Mouse (Mus musculus) liver, embryonic 14.5 days (tissue): Measurements from ENCODE around the gene Rmi2. TPM values are rescaled to one million over a fixed set of nuclear protein-coding genes. Genes with fewer than 3 reads are reported as not detected.
"Not testable (repeated sequence)": the region's sequence is repeated elsewhere in the genome, so short reads cannot be mapped to it uniquely, and the experiment has no call there.

Source experiments
- ATAC-seq: fragments of 200-750 bp; cut with Nextera tagmentation; 2 replicates; pipeline ENCODE4 v1.8.0; 2017; ENCODE audit warnings: moderate number of reproducible peaks, mild to moderate bottlenecking, moderate library complexity; ENCODE audit not compliant: insufficient read depth
- DNase-seq, 3 experiments: peaks; one replicate each; pipeline ENCODE4 v3.0.0-alpha.2; 2012 to 2013; ENCODE audit warnings: low read depth in 3 of 3, low spot score in 3 of 3
- H3K27ac ChIP-seq: fragments of 300-500 bp; sonication (generic); 2 replicates; pipeline ENCODE4 v1.5.1; 2014; ENCODE audit warnings: moderate library complexity, mild to moderate bottlenecking, control low read depth, inconsistent platforms
- H3K27me3 ChIP-seq: fragments of 300-500 bp; sonication (generic); 2 replicates; pipeline ENCODE4 v1.6.1; 2014; ENCODE audit warnings: mild to moderate bottlenecking, low read length, moderate library complexity; ENCODE audit not compliant: control insufficient read depth, insufficient read depth
- H3K36me3 ChIP-seq: fragments of 300-500 bp; sonication (generic); replicated peaks from 2 replicates; pipeline ENCODE4 v1.6.1; 2014; ENCODE audit warnings: low read depth; ENCODE audit not compliant: control insufficient read depth, insufficient read depth
- H3K4me1 ChIP-seq, 2 experiments: fragments of 200-500 bp in 1 of 2; fragments of 300-500 bp in 1 of 2; sonication (generic) in 1 of 2; replicated peaks; 2 replicates each; pipeline ENCODE4 v1.6.1; 2012 to 2014; ENCODE audit warnings: antibody characterized with exemption in 1 of 2, inconsistent platforms in 1 of 2, low read length in 1 of 2; ENCODE audit not compliant: control insufficient read depth in 2 of 2, insufficient read depth in 2 of 2
- H3K4me2 ChIP-seq: fragments of 300-500 bp; sonication (generic); 2 replicates; pipeline ENCODE4 v1.6.1; 2014; ENCODE audit warnings: low read depth, mild to moderate bottlenecking, control low read depth, moderate library complexity
- H3K4me3 ChIP-seq, 2 experiments: fragments of 200-500 bp in 1 of 2; fragments of 300-500 bp in 1 of 2; sonication (generic) in 1 of 2; 2 replicates each; pipeline ENCODE4 v1.5.1; 2012 to 2014; ENCODE audit warnings: low read depth in 2 of 2, low read length in 2 of 2, mild to moderate bottlenecking in 2 of 2, control low read depth in 1 of 2, inconsistent platforms in 1 of 2, moderate library complexity in 1 of 2; ENCODE audit not compliant: insufficient read depth in 1 of 2
- H3K9ac ChIP-seq: fragments of 300-500 bp; sonication (generic); replicated peaks from 2 replicates; pipeline ENCODE4 v1.6.1; 2014; ENCODE audit warnings: mild to moderate bottlenecking, control low read depth, moderate library complexity
- H3K9me3 ChIP-seq: fragments of 300-500 bp; sonication (generic); 2 replicates; pipeline ENCODE4 v1.6.1; 2016; ENCODE audit warnings: low read length, mixed read lengths; ENCODE audit not compliant: control insufficient read depth
- CTCF ChIP-seq: IDR thresholded peaks from 2 replicates; pipeline ENCODE4 v1.5.1; 2016; ENCODE audit warnings: antibody characterized with exemption, low read depth, control low read depth
- EP300 ChIP-seq: IDR thresholded peaks from 2 replicates; pipeline ENCODE4 v1.6.1; 2016; ENCODE audit warnings: antibody characterized with exemption, low read depth
- WGBS: fragments of 180-500 bp; shearing (Covaris S2); extraction: QIAGEN DNeasy Blood & Tissue Kit; methylation state at CpG from one replicate; pipeline ENCODE4 v1.1.7; 2014; ENCODE audit not compliant: insufficient replicate concordance; 5-methylcytosine and 5-hydroxymethylcytosine counted together
- polyA plus RNA-seq, 2 experiments: library from polyadenylated mRNA; depleted of rRNA in 1 of 2; stranded (reverse) in 1 of 2; unstranded in 1 of 2; fragments of >200 nt; fragmentation: Nextera tagmentation in 1 of 2; extraction: Ambion mirVana in 1 of 2; gene quantifications; 2 replicates each; pipeline versions ENCODE4 v1.2.1 to v1.2.3; 2012 to 2014

Rmi2 gene
- polyA plus RNA-seq, 2 experiments: 1.3 to 2.9 TPM

DNA sequence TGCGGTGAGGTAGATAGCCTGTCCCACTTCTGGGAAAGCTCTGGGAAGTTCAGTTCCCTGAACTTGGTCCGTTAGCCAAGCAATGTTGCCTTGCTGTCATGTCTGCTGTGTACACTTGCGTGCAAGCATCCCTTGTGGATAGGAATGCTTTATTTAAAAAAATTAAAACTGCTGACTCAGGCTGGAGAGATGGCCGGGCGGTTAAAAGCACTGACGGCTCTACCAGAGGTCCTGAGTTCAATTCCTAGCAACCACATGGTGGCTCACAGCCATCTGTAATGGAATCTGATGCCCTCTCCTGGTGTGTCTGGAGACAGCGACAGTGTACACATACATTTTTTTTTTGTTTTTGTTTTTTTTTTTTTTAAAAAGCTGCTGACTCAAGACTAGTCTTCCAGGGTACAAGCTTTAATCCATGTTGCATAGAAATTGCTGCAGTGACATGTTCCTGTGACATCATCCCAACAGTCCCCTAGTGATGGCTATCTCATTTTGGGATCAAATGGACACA lies 47.3 kb upstream of the Rmi2 start:
- no peak for ATAC-seq
- H3K27me3 ChIP-seq: peaks cover 23% of the 10 kb centered on the region

DNA sequence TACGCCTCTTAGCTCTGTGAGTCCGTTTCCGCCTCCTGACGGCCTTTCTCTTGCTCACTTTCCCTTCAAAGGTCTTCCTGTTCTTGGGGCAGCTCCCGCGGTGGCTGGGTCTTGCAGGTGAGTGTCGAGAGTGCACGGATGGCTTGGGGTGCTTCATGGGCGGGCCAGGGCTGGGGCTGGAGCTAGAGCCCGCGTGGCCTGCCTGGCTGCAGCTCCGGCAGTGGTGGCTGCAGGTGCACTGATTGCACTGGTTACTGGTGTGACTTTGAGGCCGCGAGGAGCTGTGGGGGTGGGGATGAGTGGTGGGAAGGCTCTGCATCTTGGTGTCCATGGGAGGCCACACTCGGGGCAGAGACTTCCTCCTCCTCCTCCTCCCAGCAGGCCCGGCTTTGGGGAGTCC lies 46.6 kb upstream of the Rmi2 start, which contains the start of gene Tnp2:
Gene Tnp2 (minus strand): TSS at position 390 of the 400 bp plus-strand sequence.
- 43% methylated on average over 16 of the region's 16 CpGs for WGBS
- ATAC-seq (no peak), DNase-seq (no peak)
- Histone ChIP-seq H3K9me3 (no peaks in the 10 kb centered on the region), H3K27ac (no peak within 1 kb of the TSS), H3K4me3 (no peak within 1 kb of the TSS), H3K9ac (no peak within 1 kb of the TSS), H3K4me2 (no peak within 1 kb of the TSS), H3K36me3 (no peaks in the 10 kb centered on the region), H3K27me3 (peaks cover 17% of the 10 kb centered on the region), H3K4me1 (0 out of 4 replicates have a peak, but pooled peaks cover 0 to 2% of the 10 kb centered on the region in 2 experiments)
- TF ChIP-seq CTCF (no peak), EP300 (no peak)

More for the DNA sequence above, 47.3 kb upstream of the Rmi2 start:
- H3K9ac ChIP-seq: no peak overlapping the region
- H3K27ac ChIP-seq: no peak overlapping the region
- H3K4me3 ChIP-seq: no peak overlapping the region
- 0 out of 4 replicates have a peak, but pooled peaks cover 0 to 2% of the 10 kb centered on the region in 2 experiments for H3K4me1 ChIP-seq
- no peaks in the 10 kb centered on the region for H3K9me3 ChIP-seq
- WGBS: 59% methylated on average over 7 of the region's 7 CpGs
- no peak for TF ChIP-seq EP300
- TF ChIP-seq CTCF: no peak
- no peak overlapping the region for H3K4me2 ChIP-seq
- H3K36me3 ChIP-seq: no peaks in the 10 kb centered on the region
- DNase-seq: no peak

DNA sequence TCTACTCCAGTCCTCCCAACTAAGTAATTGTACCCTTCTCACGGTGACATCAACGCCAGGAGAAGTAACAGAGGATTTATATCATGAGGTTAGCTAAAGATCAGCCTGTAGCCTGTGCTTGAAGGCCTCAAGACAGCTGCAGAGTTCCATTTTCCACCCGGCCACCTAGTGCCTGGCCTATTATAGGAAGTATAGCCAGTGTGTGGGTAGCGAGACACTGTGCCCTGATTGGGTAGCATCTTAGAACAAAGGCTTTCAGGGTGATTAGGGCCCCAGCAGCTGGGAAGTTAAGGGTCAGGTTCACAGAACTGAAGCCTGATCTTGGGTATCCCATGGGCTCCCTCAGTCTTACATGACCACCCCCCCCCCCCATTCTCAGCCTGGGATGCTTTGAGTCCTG lies 46.0 kb upstream of the Rmi2 start:
- TF ChIP-seq EP300: no peak
- TF ChIP-seq CTCF: no peak
- no peak for ATAC-seq
- 55% methylated on average over 4 of the region's 4 CpGs for WGBS
- no peak overlapping the region for H3K27ac ChIP-seq
- H3K27me3 ChIP-seq: peaks cover 11% of the 10 kb centered on the region
- DNase-seq: no peak
- no peak overlapping the region for H3K4me3 ChIP-seq
- H3K9ac ChIP-seq: no peak overlapping the region
- 0 out of 4 replicates have a peak, but pooled peaks cover 0 to 2% of the 10 kb centered on the region in 2 experiments for H3K4me1 ChIP-seq
- H3K4me2 ChIP-seq: no peak overlapping the region
- no peaks in the 10 kb centered on the region for H3K36me3 ChIP-seq
- no peaks in the 10 kb centered on the region for H3K9me3 ChIP-seq

GRCm38 (mm10) chr16:10790702-10791101 lies 44.2 kb upstream of the Rmi2 start, which contains the start of gene Prm3:
Gene Prm3, minus strand, starts transcription at chr16:10790914.
- 47% methylated on average over 9 of the region's 9 CpGs for WGBS
- Histone ChIP-seq H3K27me3 (no peaks in the 10 kb centered on the region; the same call in 1 of the 2 replicates), H3K36me3 (no peaks in the 10 kb centered on the region), H3K27ac (no peak within 1 kb of the TSS), H3K9me3 (no peaks in the 10 kb centered on the region), H3K4me2 (no peak within 1 kb of the TSS), H3K4me3 (no peak within 1 kb of the TSS), H3K9ac (no peak within 1 kb of the TSS), H3K4me1 (0 out of 4 replicates have a peak, but pooled peaks cover 0 to 2% of the 10 kb centered on the region in 2 experiments)
- ATAC-seq (no peak), DNase-seq (no peak)
- TF ChIP-seq EP300: no peak

DNA sequence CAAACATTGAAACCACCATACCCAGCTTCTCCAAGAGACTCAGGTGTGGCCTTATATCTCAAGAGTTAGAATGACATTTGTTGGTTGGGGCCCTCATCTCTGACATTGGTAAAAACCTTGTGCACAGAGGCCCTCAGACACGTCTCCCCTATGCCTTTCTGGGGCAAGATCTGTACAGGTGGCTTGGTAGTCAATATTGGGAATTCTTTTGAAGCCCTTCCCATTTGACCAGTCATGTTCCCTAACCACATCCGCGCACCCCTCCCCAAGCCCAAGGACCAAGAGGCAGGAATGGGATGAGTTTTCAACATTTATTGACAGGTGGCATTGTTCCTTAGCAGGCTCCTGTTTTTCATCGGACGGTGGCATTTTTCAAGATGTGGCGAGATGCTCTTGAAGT lies 38.8 kb upstream of the Rmi2 start, which contains the start of gene Prm2:
Gene Prm2 (minus strand): TSS at position 101 of the 400 bp plus-strand sequence.
- TF ChIP-seq EP300: no peak
- no peak within 1 kb of the TSS for H3K27ac ChIP-seq
- no peak within 1 kb of the TSS for H3K9ac ChIP-seq
- ATAC-seq (no peak), DNase-seq (no peak)
- no peaks in the 10 kb centered on the region for H3K9me3 ChIP-seq
- H3K36me3 ChIP-seq: no peaks in the 10 kb centered on the region
- no peak within 1 kb of the TSS for H3K4me2 ChIP-seq
- WGBS: 59% methylated on average over 6 of the region's 6 CpGs
- H3K4me3 ChIP-seq: no peak within 1 kb of the TSS
- no peaks in the 10 kb centered on the region for H3K4me1 ChIP-seq
- H3K27me3 ChIP-seq: peaks cover 12% of the 10 kb centered on the region

GRCm38 (mm10) chr16:10802420-10802819 lies 32.4 kb upstream of the Rmi2 start:
- H3K27ac ChIP-seq, DNase-seq, H3K36me3 ChIP-seq, H3K9ac ChIP-seq, H3K4me1 ChIP-seq, H3K27me3 ChIP-seq, H3K4me3 ChIP-seq, ATAC-seq, H3K9me3 ChIP-seq, H3K4me2 ChIP-seq: not testable (repeated sequence)
- WGBS: 60% methylated on average over 3 of the region's 3 CpGs
